Mouse (Mus musculus): ENCODE measurements at regions not wholly inside any gene's neighbourhood (a gene's known extent, or its start where the extent isn't known, plus 50 kb on each side); places are given as distances from the start of the nearest gene placed in this dataset.

DNA sequence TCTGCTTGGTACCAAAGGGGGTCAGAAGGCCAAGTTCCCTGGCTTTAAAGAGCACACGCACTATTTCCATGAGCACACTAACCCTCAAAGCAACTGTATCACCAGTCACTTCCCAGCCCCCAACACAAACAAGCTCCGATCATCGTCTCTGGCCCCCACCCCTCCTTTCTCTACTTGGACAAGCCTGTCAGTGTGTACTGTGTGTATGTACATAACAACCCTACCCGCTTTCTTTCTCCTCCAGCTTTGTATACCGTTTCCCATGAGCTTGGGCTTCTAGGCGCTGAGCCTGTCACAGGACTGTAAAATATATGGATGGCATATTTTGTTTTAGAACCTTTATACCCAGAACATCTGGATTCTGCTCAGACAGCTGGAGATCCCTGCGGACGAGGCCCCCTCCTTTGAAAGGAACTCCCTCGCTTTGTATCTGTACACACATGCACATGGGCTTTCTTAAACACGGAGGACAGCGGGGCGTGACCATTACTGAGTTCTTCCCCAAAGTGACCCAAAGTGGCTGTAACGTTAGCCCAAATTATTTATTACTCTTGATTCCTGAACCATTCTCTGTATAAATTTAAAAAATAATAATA, 95.1 kb downstream of the Cpn2 start:
- no peak for DNase-seq (ENCODE audit: low spot score)
- H3K36me3 ChIP-seq (ENCODE audit: control insufficient read depth, insufficient read depth, low read length): no peaks in the 10 kb centered on the region
- 66% methylated on average over 13 of the region's 13 CpGs for WGBS
- peaks cover 30% of the 10 kb centered on the region for H3K4me1 ChIP-seq (replicated peaks; ENCODE audit: control insufficient read depth, insufficient read depth, low read length)
- no peak overlapping the region for H3K27ac ChIP-seq (ENCODE audit: low read depth, low read length)
- no peak for ATAC-seq (replicated peaks; ENCODE audit: low FRiP score)
- H3K4me2 ChIP-seq: no peak overlapping the region
- no peak overlapping the region for H3K4me3 ChIP-seq (ENCODE audit: low read depth, low read length)
- H3K9ac ChIP-seq (ENCODE audit: low read depth, low read length): no peak overlapping the region
- H3K9me3 ChIP-seq (ENCODE audit: control insufficient read depth, low read length): no peaks in the 10 kb centered on the region
- H3K27me3 ChIP-seq (replicated peaks; ENCODE audit: control insufficient read depth, insufficient read depth, low read length): no peaks in the 10 kb centered on the region

DNA sequence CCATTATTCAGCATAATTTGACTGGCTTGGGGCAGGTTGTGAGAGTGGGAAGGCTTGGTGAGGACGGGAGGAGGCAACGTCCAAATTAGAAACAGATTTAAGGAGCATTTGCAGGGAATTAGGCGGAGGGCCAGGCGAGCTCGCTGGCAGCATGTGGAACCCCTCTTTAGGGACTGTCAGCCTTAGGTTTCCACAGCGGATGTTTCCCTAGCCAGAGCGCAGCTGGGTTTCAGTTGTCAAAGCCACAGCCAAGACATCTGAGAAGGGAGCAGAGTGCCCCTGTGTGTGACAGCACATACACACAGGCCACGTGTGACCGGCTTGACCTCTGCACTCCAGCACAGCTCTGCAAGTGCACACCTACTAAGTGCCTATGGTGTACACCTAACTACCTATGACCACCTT, 94.5 kb downstream of the Cpn2 start:
- H3K27ac ChIP-seq (ENCODE audit: low read depth, low read length): no peak overlapping the region
- no peak overlapping the region for H3K4me2 ChIP-seq
- peaks cover 30% of the 10 kb centered on the region for H3K4me1 ChIP-seq (replicated peaks; ENCODE audit: control insufficient read depth, insufficient read depth, low read length)
- no peaks in the 10 kb centered on the region for H3K36me3 ChIP-seq (ENCODE audit: control insufficient read depth, insufficient read depth, low read length)
- no peak for ATAC-seq (replicated peaks; ENCODE audit: low FRiP score)
- H3K4me3 ChIP-seq (ENCODE audit: low read depth, low read length): no peak overlapping the region
- H3K9ac ChIP-seq (ENCODE audit: low read depth, low read length): no peak overlapping the region
- 36% methylated on average over 9 of the region's 9 CpGs for WGBS
- no peaks in the 10 kb centered on the region for H3K9me3 ChIP-seq (ENCODE audit: control insufficient read depth, low read length)
- no peaks in the 10 kb centered on the region for H3K27me3 ChIP-seq (replicated peaks; ENCODE audit: control insufficient read depth, insufficient read depth, low read length)
- DNase-seq (ENCODE audit: low spot score): no peak

DNA sequence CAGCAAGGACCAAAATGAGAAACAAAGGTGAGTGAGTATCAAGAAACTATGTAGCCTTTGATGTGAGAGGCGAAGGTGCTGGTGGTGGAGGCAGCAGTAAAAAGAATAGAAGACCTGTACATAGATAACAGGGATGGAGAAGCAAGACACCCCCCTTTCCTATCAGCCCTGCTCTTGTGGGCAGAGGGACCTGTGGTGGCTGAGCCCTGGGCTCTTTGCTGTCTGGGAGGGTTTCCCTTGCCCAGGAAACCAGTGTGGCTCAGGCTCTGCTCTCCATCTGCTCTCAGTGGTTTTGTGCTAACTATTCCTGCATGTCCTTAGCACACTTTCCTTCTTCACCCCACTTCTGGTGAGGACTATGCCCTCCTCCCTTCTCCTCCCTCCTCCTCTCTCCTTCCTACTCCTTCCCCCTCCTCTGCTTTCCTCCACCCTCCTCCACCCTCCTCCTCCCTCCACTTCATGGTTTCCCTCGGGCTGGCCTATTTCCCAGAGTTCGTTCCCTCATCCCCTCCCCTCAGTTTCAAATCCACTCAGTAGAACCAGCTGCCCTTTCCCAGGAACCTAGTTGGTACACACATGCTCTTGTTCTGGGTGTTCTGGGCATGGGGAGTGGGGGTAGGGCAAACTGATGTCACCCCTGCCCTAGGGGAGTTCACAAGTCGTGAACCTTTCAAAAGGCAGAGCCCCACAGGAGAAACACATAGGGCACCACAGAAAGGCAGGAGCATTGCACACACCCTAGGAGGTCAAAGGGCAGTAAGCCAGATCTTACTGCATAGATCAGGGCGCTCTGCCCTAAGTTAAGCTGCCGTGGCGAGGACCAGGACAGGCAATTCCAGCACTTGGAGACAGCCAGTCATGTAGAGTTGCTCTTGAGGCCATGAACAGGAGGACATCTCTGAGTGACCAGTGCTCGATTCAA, 93.1 kb downstream of the Cpn2 start:
- ATAC-seq (replicated peaks; ENCODE audit: low FRiP score) (no peak), DNase-seq (ENCODE audit: low spot score) (no peak)
- Histone ChIP-seq H3K27ac (ENCODE audit: low read depth, low read length) (no peak overlapping the region), H3K9me3 (ENCODE audit: control insufficient read depth, low read length) (no peaks in the 10 kb centered on the region), H3K36me3 (ENCODE audit: control insufficient read depth, insufficient read depth, low read length) (no peaks in the 10 kb centered on the region), H3K9ac (ENCODE audit: low read depth, low read length) (no peak overlapping the region), H3K27me3 (replicated peaks; ENCODE audit: control insufficient read depth, insufficient read depth, low read length) (no peaks in the 10 kb centered on the region), H3K4me2 (no peak overlapping the region), H3K4me1 (replicated peaks; ENCODE audit: control insufficient read depth, insufficient read depth, low read length) (peaks cover 31% of the 10 kb centered on the region), H3K4me3 (ENCODE audit: low read depth, low read length) (no peak overlapping the region)
- WGBS: 56% methylated on average over 8 of the region's 8 CpGs

DNA sequence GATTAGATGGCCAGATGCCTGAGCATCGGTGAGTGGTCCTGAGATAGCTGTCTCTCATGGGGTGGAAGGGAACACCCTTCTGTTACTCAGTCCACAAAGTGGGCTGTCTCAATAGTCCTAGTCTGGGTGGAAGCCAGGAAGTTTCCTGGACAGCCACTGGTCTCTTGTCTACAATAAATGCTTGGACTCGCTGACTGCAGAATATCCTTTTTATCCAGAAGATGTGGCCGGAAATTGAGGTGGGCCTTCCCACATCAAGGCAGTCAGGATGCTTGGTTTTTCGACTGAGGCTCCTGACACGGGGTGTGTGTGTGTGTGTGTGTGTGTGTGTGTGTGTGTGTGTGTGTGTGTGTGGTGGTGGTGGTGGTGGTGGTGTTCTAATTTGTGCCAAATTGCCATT, 91.0 kb downstream of the Cpn2 start:
- Histone ChIP-seq H3K9ac (ENCODE audit: low read depth, low read length) (no peak overlapping the region), H3K4me1 (replicated peaks; ENCODE audit: control insufficient read depth, insufficient read depth, low read length) (peaks cover 44% of the 10 kb centered on the region)
- 79% methylated on average over 5 of the region's 5 CpGs for WGBS

DNA sequence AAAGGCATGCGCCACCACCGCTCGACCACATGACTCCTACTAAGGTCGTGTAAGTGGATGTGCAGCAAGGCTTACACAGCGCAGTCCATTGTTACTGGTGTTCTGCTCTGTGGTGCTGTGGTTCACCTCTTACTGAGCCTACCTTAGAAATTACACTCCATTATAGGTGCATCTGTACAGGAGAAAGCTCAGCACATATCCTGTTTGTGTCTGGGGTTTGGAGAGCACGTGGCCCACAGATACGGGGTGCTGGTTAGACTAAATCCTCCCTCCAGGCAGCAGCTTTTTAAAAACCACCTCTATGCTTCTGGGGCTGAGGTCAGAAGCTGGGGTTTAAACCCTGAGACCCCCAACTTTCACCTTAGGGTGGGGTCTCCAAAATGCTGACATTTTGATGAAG, 89.5 kb downstream of the Cpn2 start:
- H3K4me2 ChIP-seq: no peak overlapping the region
- DNase-seq (ENCODE audit: low spot score) (no peak), ATAC-seq (replicated peaks; ENCODE audit: low FRiP score) (no peak)
- no peaks in the 10 kb centered on the region for H3K36me3 ChIP-seq (ENCODE audit: control insufficient read depth, insufficient read depth, low read length)
- H3K9ac ChIP-seq (ENCODE audit: low read depth, low read length): no peak overlapping the region
- peaks cover 30% of the 10 kb centered on the region for H3K4me1 ChIP-seq (replicated peaks; ENCODE audit: control insufficient read depth, insufficient read depth, low read length)
- no peaks in the 10 kb centered on the region for H3K9me3 ChIP-seq (ENCODE audit: control insufficient read depth, low read length)
- WGBS: 87% methylated on average over 7 of the region's 7 CpGs
- no peaks in the 10 kb centered on the region for H3K27me3 ChIP-seq (replicated peaks; ENCODE audit: control insufficient read depth, insufficient read depth, low read length)
- no peak overlapping the region for H3K4me3 ChIP-seq (ENCODE audit: low read depth, low read length)
- H3K27ac ChIP-seq (ENCODE audit: low read depth, low read length): no peak overlapping the region

More for the DNA sequence above, 91.0 kb downstream of the Cpn2 start:
- Histone ChIP-seq H3K27ac (ENCODE audit: low read depth, low read length) (no peak overlapping the region), H3K9me3 (ENCODE audit: control insufficient read depth, low read length) (no peaks in the 10 kb centered on the region), H3K36me3 (ENCODE audit: control insufficient read depth, insufficient read depth, low read length) (no peaks in the 10 kb centered on the region), H3K4me2 (no peak overlapping the region), H3K4me3 (ENCODE audit: low read depth, low read length) (no peak overlapping the region), H3K27me3 (replicated peaks; ENCODE audit: control insufficient read depth, insufficient read depth, low read length) (no peaks in the 10 kb centered on the region)
- no peak for ATAC-seq (replicated peaks; ENCODE audit: low FRiP score)
- no peak for DNase-seq (ENCODE audit: low spot score)

DNA sequence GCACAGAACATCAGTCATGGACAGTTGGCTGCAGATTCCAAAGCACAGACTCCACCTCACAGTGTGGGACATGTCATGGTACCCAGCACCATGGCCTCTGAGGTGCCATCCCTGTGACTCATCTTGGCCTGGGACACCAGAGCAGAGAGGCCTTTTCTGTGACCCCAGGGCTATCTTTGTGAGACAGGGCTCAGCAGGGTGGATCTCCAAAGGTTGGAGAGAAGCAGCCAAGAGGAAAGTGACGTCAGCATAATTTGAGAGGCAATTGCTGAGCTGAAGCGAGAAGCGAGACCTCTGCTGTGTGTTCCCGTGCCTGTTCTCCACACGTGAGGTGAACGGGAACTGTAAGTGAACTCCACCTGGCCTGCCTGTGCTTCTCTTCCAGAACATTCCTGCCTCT, 88.7 kb downstream of the Cpn2 start:
- 49% methylated on average over 6 of the region's 6 CpGs for WGBS
- no peak overlapping the region for H3K4me2 ChIP-seq
- no peak overlapping the region for H3K27ac ChIP-seq (ENCODE audit: low read depth, low read length)
- H3K9ac ChIP-seq (ENCODE audit: low read depth, low read length): no peak overlapping the region
- peaks cover 25% of the 10 kb centered on the region for H3K4me1 ChIP-seq (replicated peaks; ENCODE audit: control insufficient read depth, insufficient read depth, low read length)
- H3K4me3 ChIP-seq (ENCODE audit: low read depth, low read length): no peak overlapping the region
- no peaks in the 10 kb centered on the region for H3K27me3 ChIP-seq (replicated peaks; ENCODE audit: control insufficient read depth, insufficient read depth, low read length)
- ATAC-seq (replicated peaks; ENCODE audit: low FRiP score) (peak; percentile 59), DNase-seq (ENCODE audit: low spot score) (no peak)
- no peaks in the 10 kb centered on the region for H3K9me3 ChIP-seq (ENCODE audit: control insufficient read depth, low read length)
- H3K36me3 ChIP-seq (ENCODE audit: control insufficient read depth, insufficient read depth, low read length): no peaks in the 10 kb centered on the region

DNA sequence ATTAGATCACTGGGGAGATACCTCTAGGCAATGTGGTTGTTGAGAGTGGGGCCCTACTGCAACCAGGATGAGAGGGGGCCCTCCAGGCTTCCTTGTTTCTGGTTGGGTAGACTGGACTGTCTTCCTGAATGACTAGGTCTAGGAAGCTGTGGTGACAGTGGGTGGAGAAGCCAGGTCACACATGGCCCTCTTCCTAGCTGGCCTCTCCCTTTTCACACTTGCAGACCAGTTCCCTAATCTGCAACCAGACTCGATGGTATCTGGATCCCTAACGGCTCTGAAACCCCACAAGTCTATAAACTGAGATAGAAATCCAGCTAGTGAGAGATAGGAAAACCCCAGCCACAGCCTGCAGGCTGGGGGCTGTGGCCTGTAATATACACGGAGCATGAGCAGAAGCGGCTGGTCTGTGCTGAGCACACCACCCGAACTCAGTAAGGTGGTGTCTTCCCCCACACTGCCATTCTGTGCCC, 87.8 kb downstream of the Cpn2 start:
- ATAC-seq (replicated peaks; ENCODE audit: low FRiP score): peak; percentile 53

DNA sequence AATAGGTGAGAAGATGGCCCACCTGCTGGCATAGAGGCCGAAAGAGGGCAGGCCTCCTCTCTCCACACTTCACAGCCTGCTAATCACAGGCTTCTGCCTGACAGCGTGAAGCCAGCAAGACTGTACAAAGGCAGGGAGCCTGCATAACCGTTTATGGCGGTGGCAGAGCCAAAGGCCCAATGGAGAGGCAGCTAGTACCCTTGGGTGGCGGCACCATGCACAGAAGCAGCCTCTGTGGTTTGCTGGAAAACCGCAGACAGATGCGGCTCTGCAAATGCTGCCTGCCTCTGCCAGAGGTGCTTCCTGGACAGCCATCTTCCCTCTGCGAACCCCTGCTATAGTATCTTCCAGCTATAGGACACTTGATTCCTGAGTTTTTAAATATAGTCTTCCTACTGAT, 86.2 kb downstream of the Cpn2 start:
- H3K9me3 ChIP-seq (ENCODE audit: control insufficient read depth, low read length): no peaks in the 10 kb centered on the region
- no peaks in the 10 kb centered on the region for H3K36me3 ChIP-seq (ENCODE audit: control insufficient read depth, insufficient read depth, low read length)
- 51% methylated on average over 8 of the region's 8 CpGs for WGBS
- H3K9ac ChIP-seq (ENCODE audit: low read depth, low read length): no peak overlapping the region
- peaks cover 29% of the 10 kb centered on the region for H3K4me1 ChIP-seq (replicated peaks; ENCODE audit: control insufficient read depth, insufficient read depth, low read length)
- no peak for DNase-seq (ENCODE audit: low spot score)
- H3K27ac ChIP-seq (ENCODE audit: low read depth, low read length): no peak overlapping the region
- ATAC-seq (replicated peaks; ENCODE audit: low FRiP score): no peak
- no peak overlapping the region for H3K4me2 ChIP-seq
- H3K4me3 ChIP-seq (ENCODE audit: low read depth, low read length): no peak overlapping the region
- peaks cover 4% of the 10 kb centered on the region; the same call in 1 of the 2 replicates for H3K27me3 ChIP-seq (replicated peaks; ENCODE audit: control insufficient read depth, insufficient read depth, low read length)

More for the DNA sequence above, 87.8 kb downstream of the Cpn2 start:
- no peak overlapping the region for H3K4me3 ChIP-seq (ENCODE audit: low read depth, low read length)
- no peak overlapping the region for H3K9ac ChIP-seq (ENCODE audit: low read depth, low read length)
- H3K27me3 ChIP-seq (replicated peaks; ENCODE audit: control insufficient read depth, insufficient read depth, low read length): peaks cover 2% of the 10 kb centered on the region; the same call in 1 of the 2 replicates
- no peak overlapping the region for H3K27ac ChIP-seq (ENCODE audit: low read depth, low read length)
- H3K9me3 ChIP-seq (ENCODE audit: control insufficient read depth, low read length): no peaks in the 10 kb centered on the region
- H3K4me1 ChIP-seq (replicated peaks; ENCODE audit: control insufficient read depth, insufficient read depth, low read length): peaks cover 17% of the 10 kb centered on the region
- WGBS: 34% methylated on average over 5 of the region's 5 CpGs
- peak overlapping the region; percentile 14; the same call in 1 of the 2 replicates for H3K4me2 ChIP-seq
- no peak for DNase-seq (ENCODE audit: low spot score)
- H3K36me3 ChIP-seq (ENCODE audit: control insufficient read depth, insufficient read depth, low read length): no peaks in the 10 kb centered on the region

All from liver, embryonic 11.5 days (tissue).